Mouse (Mus musculus) adipocyte (in vitro differentiated cells): ENCODE results near the gene Dab2ip.

ENCODE experiments used
- DNase-seq: peaks from one replicate; pipeline ENCODE4 v3.0.0-alpha.2; 2016; ENCODE audit warnings: low spot score

Dab2ip gene

DNA sequence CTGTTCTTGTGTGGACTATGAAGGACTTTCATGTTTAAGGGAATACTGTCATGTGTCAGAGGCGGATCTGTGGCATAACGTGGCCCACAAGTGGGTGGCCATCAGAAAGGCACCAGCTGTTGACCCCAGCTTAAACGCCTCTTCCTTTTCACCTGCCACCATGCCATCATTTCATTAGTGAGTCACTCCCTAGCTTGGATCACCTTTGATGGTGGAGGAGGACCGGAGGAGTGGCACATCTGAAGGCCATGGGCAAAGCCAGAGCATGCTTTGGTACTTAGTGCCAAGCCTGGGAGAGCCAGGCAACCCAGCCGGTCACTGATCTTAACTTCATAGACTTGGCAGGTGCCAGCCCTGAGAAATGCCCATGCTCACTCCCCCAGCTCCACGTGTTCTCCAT lies 96.7 kb downstream of the Dab2ip start:
- DNase-seq, result no peak

DNA sequence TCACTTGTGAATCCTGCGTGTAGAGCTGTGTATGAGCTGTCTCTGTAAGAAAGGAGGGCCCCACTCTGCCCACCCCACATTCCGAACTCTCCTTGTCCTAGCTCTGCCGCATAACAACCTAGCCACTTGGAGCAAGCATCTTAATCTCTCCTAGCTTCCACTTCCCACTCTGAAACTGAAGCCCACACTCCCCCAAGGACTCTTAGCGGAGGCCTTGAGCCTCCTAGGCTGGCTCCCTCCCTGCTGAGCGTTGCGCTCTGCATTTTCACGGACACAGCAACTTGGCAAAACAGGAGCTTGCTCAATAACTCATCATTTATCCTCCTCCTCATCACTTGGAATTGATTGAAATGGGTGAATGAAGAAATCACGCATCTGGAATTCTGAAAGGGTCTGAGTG lies 97.9 kb downstream of the Dab2ip start:
- no peak for DNase-seq

DNA sequence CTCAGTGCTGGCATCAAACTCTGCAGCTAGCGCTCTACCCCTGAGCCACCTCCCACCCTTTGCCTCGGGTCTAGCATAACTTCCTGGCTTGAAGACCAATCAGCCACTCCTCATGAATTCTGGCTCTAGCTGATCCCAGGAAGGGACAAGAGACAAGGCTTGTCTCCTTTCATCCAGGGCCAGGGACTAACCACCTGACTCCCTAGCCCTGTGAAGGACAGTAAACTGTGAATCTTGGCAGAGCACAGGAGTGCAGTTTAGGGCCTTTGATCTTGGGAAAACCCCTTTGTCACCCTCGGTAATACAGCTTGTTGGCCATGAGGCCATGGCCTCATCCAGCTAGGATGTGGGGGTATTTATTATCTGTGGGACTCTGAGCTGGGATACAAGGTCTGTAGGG lies 100.2 kb downstream of the Dab2ip start:
- DNase-seq, result no peak

DNA sequence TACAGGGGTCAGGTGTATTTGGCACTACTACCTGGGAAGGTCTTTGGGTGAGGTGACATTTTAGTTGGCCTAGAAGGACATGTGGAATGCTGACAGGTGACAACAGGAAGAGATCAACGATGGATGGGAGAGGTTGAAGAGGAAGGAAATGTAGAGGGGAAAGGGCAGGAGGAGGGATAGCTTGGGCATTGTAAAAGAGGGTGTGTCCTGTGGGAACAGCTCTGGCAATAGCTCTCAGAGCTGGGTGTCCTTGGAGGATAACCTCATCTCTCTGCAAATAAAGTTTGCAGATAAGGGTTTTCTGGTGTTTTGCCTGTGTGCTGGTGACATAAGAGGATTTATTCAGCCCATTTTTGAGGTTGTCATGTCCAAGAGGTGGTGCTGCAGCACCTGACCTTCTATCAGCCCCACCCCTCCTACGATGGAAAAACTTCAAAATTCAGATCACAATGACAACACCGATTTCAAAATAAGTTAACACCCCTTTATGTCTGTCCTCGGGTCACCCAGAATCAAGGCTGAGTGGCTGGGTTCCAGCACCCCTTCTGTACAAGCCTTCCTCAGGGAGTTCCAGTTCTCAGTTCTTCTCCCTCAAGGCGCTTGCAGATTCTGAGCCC lies 101.6 kb downstream of the Dab2ip start:
- no peak for DNase-seq

DNA sequence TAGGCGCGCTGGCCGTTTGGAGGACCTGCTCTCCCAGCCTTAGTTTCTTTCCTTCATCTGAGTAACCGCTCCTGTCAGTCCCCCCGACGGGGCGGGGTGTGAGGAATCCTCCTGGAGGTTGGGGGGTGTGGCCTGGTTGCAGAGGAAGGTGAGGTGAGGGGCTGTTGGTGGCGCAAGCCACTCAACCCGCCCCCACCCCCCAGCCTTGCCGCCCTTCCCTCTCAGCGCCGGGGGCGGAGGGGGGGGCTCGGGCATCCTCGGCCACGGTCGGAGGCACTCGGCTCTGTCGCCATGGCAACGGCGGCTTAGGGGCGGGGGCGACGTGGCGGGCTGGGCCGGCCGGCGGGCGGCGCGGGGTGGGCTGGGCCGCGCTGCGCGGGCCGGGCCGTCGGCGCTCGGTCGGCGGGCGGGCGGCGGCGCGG lies 102.9 kb downstream of the Dab2ip start:
- DNase-seq, result peak; percentile 73

DNA sequence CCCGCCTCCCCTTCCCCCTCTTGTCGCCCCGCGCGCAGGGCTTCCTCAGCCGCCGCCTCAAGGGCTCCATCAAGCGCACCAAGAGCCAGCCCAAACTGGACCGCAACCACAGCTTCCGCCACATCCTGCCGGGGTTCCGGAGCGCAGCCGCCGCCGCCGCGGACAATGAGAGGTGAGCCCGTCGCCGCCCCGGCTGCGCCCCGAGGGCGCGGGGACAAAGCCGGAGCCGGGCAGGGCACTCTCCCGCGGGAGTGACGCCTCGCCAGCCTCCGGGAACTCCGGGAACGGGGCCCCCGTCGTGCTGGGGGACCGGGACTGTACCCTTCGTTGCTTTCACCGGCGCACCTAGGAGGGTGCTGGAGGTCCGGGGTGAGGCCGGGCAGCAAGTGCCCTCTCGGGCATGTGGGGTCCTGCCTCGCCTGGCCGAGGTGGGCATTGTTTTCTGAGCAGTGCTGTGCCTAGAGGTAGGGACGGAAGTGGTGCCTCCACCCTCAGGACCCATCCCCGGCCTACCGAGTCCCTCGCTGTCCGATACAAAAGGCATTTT lies 103.5 kb downstream of the Dab2ip start:
- DNase-seq, result peak; percentile 52

DNA sequence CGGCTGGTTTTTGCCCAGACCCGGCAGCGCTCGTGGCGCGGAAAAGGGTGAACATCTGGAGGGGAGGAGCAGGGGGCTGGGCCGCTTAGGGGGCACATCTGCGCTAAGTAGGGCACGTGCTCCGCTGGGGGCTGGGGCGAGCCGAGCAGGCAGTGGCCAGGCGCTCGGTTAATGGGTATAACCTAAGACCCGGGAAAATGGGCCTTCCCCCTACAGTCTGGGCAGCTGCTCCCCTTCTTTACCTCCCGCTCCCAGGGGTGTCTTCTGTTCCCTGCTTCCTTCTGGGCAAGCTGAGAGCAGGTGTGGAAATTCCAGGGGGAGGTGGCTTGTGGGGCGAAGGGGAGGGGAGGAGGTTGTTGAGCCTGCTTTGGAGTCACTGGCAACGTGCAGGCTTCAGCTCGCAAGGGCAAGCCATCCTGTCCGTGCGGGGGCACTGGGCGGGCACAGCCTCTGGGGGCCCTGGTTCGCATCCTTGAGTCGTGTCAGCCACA lies 104.0 kb downstream of the Dab2ip start:
- no peak for DNase-seq

- DNase-seq, result no peak
These were observed 104.9 kb downstream of the Dab2ip start for GRCm38 (mm10) chr2:35662738-35663550.

DNA sequence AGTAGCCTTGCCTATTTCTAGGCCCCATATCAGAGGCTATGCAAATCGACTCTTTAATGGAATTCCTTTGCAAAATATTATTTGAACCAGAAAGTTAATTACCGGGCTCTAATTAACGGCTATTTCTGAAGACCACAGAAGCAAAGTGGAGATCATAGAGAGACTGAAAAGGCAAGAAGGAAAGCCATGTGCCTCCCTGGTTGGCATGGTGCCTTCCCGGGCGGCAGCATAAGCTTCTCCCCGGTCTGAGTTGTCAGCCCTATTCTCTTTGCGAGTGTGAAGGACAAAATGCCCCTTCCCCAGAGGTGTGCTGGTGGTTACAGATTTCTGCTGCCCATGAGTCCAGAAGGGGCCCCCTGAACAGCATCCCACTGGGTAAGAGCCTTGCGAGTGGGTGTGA lies 109.7 kb downstream of the Dab2ip start:
- no peak for DNase-seq

DNA sequence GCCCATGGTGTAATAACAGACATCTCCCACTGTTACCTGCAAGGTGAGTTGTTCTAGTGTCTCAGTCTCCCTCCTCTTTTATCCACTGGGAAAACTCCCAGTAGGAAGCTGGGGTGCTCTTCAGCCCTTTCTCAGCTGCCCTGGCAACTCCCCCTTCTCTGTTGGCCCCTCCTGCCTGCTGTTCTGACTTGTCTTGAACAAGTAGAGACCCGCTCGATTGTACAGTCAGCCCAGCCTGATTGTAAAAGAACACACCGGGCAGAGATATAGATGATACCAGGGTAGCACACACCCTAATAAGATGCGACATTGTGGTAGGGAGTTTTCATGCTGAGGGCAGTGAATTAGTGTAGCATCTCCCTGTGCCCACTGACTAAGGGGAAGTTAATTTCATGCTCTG lies 111.2 kb downstream of the Dab2ip start:
- no peak for DNase-seq

- no peak for DNase-seq
These were observed 111.7 kb downstream of the Dab2ip start for GRCm38 (mm10) chr2:35669748-35670147.

DNA sequence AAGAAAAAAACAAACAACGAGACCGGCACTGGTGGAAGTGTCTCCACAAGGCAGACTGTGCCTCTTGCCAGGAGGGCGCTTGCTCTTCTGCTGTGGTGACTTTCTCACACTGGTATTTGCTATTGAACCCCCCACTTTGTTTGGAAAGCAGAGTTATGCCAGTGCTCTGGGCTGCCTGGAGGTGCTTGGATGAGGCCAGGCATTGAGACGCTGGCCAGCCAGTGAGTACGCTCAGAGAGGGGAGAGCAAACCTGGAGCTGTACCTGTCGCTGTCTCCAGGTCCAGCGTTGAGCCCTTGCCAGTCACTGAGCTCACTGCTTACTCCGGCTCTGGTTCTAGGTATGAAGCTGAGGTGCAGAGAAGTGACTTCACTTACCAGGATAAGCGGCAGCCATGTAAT lies 112.2 kb downstream of the Dab2ip start:
- DNase-seq, result no peak

DNA sequence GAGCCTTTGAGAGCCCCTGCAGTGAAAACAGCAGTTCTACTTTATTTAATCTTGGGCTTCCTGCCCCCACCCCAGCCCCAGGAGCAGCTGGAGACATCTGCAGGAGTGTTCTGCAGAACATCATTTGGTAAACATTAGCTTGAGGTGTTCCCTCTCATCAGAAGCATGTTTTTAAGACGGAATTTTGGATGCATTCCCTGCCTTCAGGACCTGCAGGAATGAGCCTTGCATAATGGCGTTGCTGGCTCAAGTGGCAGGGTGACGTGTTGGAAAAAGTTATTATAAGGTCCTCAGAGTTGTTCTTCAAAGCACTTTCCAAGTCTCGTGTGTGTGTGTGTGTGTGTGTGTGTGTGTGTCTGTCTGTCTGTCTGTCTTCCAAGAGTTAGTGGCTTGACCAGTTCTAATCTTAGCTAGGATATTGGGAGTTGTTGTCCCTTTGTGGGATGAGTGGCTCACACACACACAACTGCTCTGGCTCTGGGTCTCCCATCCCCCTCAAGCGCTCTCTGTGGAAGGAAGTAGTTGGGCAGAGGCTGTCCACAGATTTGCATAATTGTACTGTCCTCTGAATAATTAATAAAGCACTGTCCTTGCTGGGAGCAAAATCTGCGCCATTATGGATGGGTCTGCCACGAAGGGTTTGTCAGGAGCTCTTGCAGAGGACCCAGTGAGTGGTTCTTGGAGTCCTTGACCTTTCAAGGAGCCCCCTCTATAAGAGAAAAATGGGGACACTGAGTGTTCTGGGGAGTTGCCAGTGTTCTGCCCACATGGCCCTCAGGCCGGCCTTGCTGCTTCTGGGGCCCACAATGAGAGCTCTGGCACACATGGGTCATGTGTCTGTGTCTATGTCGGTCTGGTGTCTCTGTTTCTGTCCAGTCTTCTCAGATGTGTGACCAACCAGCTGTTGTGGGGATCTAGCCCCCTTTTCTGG lies 114.2 kb downstream of the Dab2ip start:
- DNase-seq, result peak; percentile 27

DNA sequence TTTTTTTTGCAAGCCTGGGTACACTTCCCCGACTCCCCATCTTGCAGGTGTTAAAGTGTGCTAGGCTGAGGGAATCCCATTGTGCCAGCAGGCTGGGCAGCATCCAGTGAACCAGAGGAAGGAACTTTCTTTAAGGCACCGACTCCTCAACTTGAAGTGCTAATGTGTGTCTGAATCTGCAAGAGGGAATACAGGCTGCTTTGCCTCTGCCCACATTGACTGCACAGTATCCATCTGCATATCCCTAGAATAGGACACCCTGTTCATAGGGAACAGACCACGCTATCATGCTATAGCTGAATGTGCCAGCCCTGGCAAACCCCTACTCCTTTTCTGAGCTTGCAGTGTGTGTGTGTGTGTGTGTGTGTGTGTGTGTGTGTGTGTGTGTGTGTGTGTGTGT lies 115.1 kb downstream of the Dab2ip start:
- no peak for DNase-seq

DNA sequence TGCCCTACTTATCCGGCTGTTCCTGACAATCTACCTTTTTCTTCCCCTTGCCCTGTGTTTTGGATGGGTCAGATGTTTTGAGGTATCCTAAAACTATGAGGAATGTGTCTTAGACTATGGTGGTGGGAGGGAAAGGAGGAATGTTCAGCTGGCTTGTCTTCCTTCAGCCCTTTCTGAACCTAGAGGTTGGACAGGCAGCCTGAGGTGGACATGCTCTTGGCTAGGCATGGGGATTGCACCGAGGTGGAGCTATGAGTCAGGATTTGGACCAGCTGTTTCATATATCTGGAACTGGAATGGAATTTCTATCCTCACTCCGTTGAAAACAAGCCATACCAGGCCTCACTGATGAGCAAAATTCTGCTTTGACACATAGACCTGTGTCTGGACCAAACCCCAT lies 115.9 kb downstream of the Dab2ip start:
- DNase-seq, result no peak

DNA sequence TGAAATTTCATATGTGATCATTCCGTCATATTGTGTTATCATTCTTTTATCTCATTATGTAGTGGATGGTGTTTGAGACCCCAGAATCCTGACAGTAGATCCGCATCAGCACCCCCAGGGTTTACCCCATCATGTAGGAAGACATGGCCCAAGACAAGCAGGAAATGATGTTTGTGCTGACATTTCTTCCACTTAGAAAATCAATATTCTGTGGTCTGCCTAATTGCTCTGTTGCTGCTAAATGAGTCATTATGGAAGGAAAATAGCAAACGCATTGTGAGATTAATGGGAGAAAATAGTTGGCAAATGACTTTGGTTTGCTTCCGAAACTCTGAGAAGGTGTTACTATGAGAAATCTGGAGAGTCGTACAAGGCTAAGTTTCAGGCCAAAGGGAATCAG lies 116.4 kb downstream of the Dab2ip start:
- DNase-seq, result no peak

DNA sequence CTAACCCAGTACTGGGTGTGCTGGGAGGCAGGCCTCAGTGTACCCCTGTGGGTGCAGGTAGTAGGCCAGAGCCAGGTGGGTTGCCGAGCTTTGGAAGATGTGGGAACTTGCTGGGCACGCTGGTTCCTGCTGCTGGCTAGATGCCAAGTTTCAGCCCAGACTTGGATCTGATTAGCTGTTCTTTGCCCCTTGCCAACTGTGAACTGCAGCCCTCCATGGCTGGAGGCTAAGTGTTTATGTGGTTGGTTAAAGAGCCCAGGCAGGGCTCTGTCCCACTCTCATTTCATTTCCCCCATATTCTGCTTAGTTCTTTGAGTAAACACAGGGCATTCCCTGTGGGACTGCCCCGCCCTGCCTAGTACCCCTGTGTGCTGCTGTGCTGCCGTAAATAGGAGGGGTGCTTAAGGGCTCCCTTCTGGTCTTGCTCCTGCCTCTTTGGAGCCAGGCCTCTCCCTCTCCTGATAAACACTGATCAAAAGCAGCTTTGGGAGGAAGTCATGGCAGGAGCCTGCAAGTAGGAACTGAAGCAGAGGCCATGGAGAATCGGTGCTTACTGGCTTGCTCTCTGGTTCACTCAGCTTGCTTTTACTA lies 118.1 kb downstream of the Dab2ip start:
- DNase-seq, result no peak

GRCm38 (mm10) chr2:35677855-35678254 lies 119.8 kb downstream of the Dab2ip start:
- no peak for DNase-seq

DNA sequence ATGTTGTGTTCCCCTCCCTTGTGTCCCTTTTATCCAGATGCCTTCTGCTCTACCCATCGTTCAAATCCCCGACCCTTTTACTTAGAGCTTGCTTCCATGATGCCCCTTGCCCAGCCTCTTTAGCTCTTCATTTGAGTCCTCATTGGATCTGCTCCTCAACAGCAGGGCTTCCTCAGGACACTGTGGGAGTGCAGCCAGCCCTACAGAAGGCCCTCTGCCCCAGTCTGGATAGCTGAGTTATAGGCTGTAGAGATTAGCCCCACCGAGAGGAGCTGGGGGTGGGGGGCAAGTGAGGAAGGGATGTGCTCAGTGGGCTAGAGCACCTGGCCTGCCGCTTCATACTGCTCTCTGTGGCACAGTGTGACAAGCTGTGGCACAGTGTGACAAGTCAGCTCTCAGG lies 120.4 kb downstream of the Dab2ip start:
- DNase-seq, result peak; percentile 60

- DNase-seq, result no peak
These were observed 122.0 kb downstream of the Dab2ip start for GRCm38 (mm10) chr2:35679812-35680672.

- DNase-seq, result no peak
These were observed 122.8 kb downstream of the Dab2ip start for GRCm38 (mm10) chr2:35680833-35681232.
